ENCODE assay signal across 8 mouse cellular contexts in the genomic region with DNA sequence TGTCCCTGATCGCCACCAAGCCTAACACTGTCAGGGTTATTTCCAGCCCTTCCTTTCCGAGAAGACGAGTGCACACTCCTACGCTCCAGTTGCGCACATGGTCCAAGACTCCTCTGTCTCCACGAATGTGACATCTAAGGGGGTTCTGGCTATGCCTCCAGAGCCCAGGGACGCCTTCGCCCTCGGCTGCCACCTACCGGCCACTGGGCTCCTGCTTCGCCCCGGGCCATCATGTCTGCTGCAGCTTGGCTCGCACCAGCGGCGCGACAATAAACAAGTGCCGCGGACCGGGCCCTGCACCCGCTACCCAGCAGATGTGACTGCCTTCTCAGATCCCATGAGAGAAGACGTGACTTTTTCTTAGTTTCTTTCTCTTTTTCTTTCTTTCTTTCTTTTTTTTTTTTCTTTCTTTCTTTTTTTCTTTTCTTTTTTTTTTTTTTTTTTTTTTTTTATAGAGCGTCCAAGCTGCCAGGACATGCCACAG. TPM values are rescaled to one million over a fixed set of nuclear protein-coding genes. Genes with fewer than 3 reads are reported as not detected.
DNase-seq lines count a peak whose midpoint lies in the region; ATAC-seq lines count a peak whose summit lies in the region.

A gene (plus strand): TSS at position 434 of the 484 bp plus-strand sequence.

- H3K4me2 ChIP-seq in embryonic facial prominence, embryonic 15.5 days (replicated peaks): peak within 1 kb of the TSS; percentile 97

- H3K27ac ChIP-seq in embryonic facial prominence, embryonic 15.5 days (replicated peaks): 0 out of 2 replicates have a peak within 1 kb of the TSS, but pooled peaks have one; percentile 30

- ATAC-seq in CD4-positive, CD25-positive, alpha-beta regulatory T cell, adult 4 months: no peak
- peak; percentile 59; the same call in 1 of the 2 replicates for ATAC-seq in embryonic facial prominence, embryonic 15.5 days (ENCODE audit: insufficient number of reproducible peaks, low FRiP score, low TSS enrichment, low read depth)
- ATAC-seq in megakaryocyte-erythroid progenitor cell, adult 5-6 weeks (replicated peaks; ENCODE audit: low FRiP score, low TSS enrichment, poor library complexity, severe bottlenecking): peak; percentile 97

- no peaks in the 10 kb centered on the region for H3K9me3 ChIP-seq in embryonic facial prominence, embryonic 15.5 days (replicated peaks)

- no peaks in the 10 kb centered on the region for H3K36me3 ChIP-seq in embryonic facial prominence, embryonic 15.5 days

- peaks cover 12% of the 10 kb centered on the region for H3K4me1 ChIP-seq in embryonic facial prominence, embryonic 15.5 days

- WGBS in embryonic facial prominence, embryonic 15.5 days: under 1% methylated on average over 22 of the region's 22 CpGs

- H3K4me3 ChIP-seq in embryonic facial prominence, embryonic 15.5 days (replicated peaks): peak within 1 kb of the TSS; percentile 66

- DNase-seq in CD4-positive, CD25-positive, alpha-beta regulatory T cell, adult 2 months (ENCODE audit: low read depth, low spot score): peak; percentile 30
- peak; percentile 49 for DNase-seq in heart, adult 8-10 months (ENCODE audit: low spot score)
- peak; percentile 84 for DNase-seq in kidney, adult 18-20 months
- peak; percentile 95 for DNase-seq in left cerebral cortex, postnatal 36 days (ENCODE audit: low spot score in 2 of 2)
- peak; percentile 97 for DNase-seq in right cerebral cortex, postnatal 4 days

- H3K27me3 ChIP-seq in embryonic facial prominence, embryonic 15.5 days: peaks cover 14% of the 10 kb centered on the region

- peak within 1 kb of the TSS; percentile 35 for H3K9ac ChIP-seq in embryonic facial prominence, embryonic 15.5 days

- intact Hi-C loops in left cerebral cortex, postnatal 36 days (cut with DNase I): loop anchor here (2.0 to 10.0 kb wide), 4 partner anchors 92 to 1220 kb away; no protein-coding TSS in a partner anchor

RNA-seq across cellular contexts. Expression of the gene that starts here (rescaled TPM):
- not detected for polyA plus RNA-seq in CD4-positive, CD25-positive, alpha-beta regulatory T cell, adult 4 months (2017; shearing (Covaris generic))
- polyA plus RNA-seq in embryonic facial prominence, embryonic 15.5 days (2015; fragmentation: Nextera tagmentation; extraction: Ambion mirVana): 3.1 and 3.6 TPM in 2 replicates
- under 1 TPM in 1 of 4 experiments, not detected in 3; 0.11 TPM for total RNA-seq in heart, adult 8-10 months (2022)
- 10 to 100 TPM; 82.8 to 83.8 TPM for total RNA-seq in left cerebral cortex, postnatal 36 days (2021)
- total RNA-seq in megakaryocyte-erythroid progenitor cell, adult 5-6 weeks (2014; fragmentation: Nextera tagmentation): not detected in 2 replicates
- not detected in 2 replicates for total RNA-seq in megakaryocyte-erythroid progenitor cell, adult 5-6 weeks (2017)

Comparison
In these comparisons a context has a peak if more than half of its experiments do, and no peak if none do; other contexts are left out.
1. RNA of the gene that starts here (total RNA-seq): 82.8 to 83.8 TPM in left cerebral cortex, postnatal 36 days; not detected in megakaryocyte-erythroid progenitor cell, adult 5-6 weeks and 0.11 TPM in heart, adult 8-10 months; every median in the first group is over 10 times any median in the second.
2. Peak in DNase-seq in heart, adult 8-10 months; RNA of the gene not detected or under 1 TPM.
3. Peak in ATAC-seq in megakaryocyte-erythroid progenitor cell, adult 5-6 weeks; RNA of the gene not detected or under 1 TPM.
4. DNase-seq: peak in every context shown above with its lines; median percentile 97 in right cerebral cortex, postnatal 4 days; 95 in left cerebral cortex, postnatal 36 days; 84 in kidney, adult 18-20 months; 49 in heart, adult 8-10 months; 30 in CD4-positive, CD25-positive, alpha-beta regulatory T cell, adult 2 months.